Mouse (Mus musculus): ENCODE data around the gene Tmem87a. TPM values are rescaled to one million over a fixed set of nuclear protein-coding genes. Genes with fewer than 3 reads are reported as not detected.
A peak's percentile ranks its signal among the peaks of the same experiment; 100 is the strongest.

The Tmem87a gene
- polyA plus RNA-seq (2012; ENCODE audit: insufficient read depth, insufficient read length, missing spikeins): 35.3 and 37.1 TPM in 2 replicates

DNA sequence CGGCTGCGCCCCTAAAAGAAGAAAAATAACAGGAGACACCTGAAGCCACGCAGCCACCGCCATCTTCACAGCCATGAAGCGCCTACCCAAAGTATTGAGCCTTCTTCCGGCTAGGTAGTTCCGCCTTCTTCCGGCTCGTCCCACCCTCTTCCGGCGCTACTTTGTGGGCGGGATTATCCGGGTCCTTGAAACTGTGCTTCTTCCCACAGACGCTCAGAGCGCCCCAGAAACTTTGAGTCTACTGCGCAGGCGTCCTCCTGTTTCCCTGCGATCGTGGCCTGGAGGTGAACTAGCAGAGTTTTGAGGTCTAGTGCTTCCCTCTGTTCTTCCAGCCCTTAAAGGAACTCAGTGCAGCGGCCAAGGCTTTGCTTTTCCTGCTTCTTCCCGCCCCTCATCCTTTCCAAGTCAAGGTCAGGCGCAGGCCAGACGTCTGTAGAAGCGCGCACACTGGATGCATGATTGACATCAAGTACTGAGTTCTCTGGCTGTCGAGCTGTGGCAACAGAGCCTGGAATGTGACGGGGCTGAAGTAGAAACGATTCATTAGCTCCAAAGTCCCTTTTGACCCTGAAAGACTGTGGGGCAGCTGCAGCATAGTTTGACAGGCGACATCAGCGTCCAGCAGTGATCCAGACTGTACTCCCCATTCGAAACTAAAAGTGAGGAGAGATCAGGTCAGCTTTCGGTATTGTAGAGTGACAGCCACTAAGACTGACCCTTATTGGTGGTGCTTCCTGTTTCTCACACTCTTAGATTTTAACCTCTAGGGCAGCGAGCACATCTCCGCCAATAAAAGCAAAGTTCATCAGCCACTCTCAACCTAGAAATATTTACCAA is at the start of gene Tmem87a:
Tmem87a (minus strand) TSS at position 128 of the 837 bp plus-strand sequence.
- TF ChIP-seq POLR2A (IDR thresholded peaks at IDR 0.05; ENCODE audit: borderline replicate concordance, low read depth, low read length): 0 out of 2 replicates have a peak, but pooled peaks have one; percentile 4
- no peak for TF ChIP-seq CTCF (IDR thresholded peaks at IDR 0.05; ENCODE audit: low read depth, low read length)
- Histone ChIP-seq H3K27ac (ENCODE audit: insufficient read depth, low read depth, low read length) (peak within 1 kb of the TSS; percentile 77), H3K4me1 (ENCODE audit: control insufficient read depth, insufficient read depth, low read length) (peaks cover 4% of the 10 kb centered on the region), H3K4me3 (ENCODE audit: insufficient read depth, low read length) (peak within 1 kb of the TSS; percentile 90)

DNA sequence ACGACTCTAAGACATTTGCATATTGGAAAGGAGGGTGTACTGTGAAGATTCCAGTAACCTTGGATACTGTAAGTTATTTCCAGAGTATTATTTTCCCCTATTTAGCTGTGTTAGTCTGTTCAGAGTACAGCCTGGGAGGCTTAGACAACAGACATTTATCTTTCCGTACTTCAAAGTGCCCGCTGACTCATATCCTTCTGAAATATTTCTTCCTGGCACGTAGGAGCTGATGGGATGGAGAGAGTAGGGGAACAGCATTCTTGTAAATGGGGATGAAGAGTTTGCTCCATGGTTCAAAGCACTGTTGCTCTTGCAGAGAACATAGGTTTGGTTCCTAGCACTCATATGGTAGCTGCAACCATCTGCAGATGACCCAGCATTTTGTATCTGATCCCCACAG is 48.7 kb upstream of the Tmem87a start:
- H3K4me1 ChIP-seq (ENCODE audit: control insufficient read depth, insufficient read depth, low read length): no peaks in the 10 kb centered on the region
- H3K27ac ChIP-seq (ENCODE audit: insufficient read depth, low read depth, low read length): no peak overlapping the region
- no peak overlapping the region for H3K4me3 ChIP-seq (ENCODE audit: insufficient read depth, low read length)
- TF ChIP-seq CTCF (IDR thresholded peaks at IDR 0.05; ENCODE audit: low read depth, low read length) (no peak), POLR2A (IDR thresholded peaks at IDR 0.05; ENCODE audit: borderline replicate concordance, low read depth, low read length) (no peak)

GRCm38 (mm10) chr2:120450724-120451123 is 46.8 kb upstream of the Tmem87a start:
- Histone ChIP-seq H3K27ac (ENCODE audit: insufficient read depth, low read depth, low read length) (no peak overlapping the region), H3K4me1 (ENCODE audit: control insufficient read depth, insufficient read depth, low read length) (peaks cover 5% of the 10 kb centered on the region), H3K4me3 (ENCODE audit: insufficient read depth, low read length) (no peak overlapping the region)
- TF ChIP-seq CTCF (IDR thresholded peaks at IDR 0.05; ENCODE audit: low read depth, low read length): no peak
- TF ChIP-seq POLR2A (IDR thresholded peaks at IDR 0.05; ENCODE audit: borderline replicate concordance, low read depth, low read length): no peak

DNA sequence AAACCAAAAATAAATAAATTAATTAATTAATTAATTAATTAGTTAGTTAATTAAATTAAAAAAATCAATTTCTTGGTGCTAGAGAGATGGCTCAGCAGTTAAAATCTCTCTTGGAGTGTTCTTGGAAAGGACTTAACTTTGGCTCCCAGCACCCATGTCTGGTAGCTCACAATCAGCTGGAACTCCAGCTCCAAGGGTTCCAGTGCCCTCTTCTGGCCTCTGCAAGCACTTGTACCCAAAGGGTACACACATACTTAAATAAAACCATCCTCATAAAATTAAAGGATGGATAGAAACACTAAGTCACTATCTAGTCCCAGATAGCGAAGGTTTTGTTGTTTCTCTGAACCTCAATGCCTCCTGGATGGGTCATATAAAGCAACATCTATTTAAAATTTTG is 43.4 kb upstream of the Tmem87a start:
- TF ChIP-seq POLR2A (IDR thresholded peaks at IDR 0.05; ENCODE audit: borderline replicate concordance, low read depth, low read length) (no peak), CTCF (IDR thresholded peaks at IDR 0.05; ENCODE audit: low read depth, low read length) (no peak)
- H3K4me3 ChIP-seq (ENCODE audit: insufficient read depth, low read length): no peak overlapping the region
- H3K27ac ChIP-seq (ENCODE audit: insufficient read depth, low read depth, low read length): no peak overlapping the region
- peaks cover 5% of the 10 kb centered on the region for H3K4me1 ChIP-seq (ENCODE audit: control insufficient read depth, insufficient read depth, low read length)

DNA sequence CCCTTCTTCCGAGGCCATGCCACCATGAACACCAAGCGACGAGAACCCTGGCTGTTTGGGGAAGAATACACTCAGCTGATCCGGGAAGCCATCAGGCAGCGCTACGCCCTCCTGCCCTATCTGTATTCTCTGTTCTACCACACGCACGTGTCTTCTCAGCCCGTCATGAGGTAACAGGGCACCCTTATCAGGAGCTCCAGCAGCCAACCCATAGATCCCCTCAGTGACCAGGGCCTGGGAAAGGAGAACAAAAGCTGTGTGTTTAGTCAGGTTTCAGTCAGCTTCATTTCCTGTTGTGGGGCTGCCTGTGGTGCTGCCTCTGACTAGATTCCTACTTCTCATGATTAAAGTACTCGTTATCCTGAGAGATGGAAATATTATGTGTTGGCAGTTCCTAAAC is 42.5 kb upstream of the Tmem87a start:
- H3K4me1 ChIP-seq (ENCODE audit: control insufficient read depth, insufficient read depth, low read length): peaks cover 5% of the 10 kb centered on the region
- H3K27ac ChIP-seq (ENCODE audit: insufficient read depth, low read depth, low read length): no peak overlapping the region
- no peak overlapping the region for H3K4me3 ChIP-seq (ENCODE audit: insufficient read depth, low read length)
- TF ChIP-seq CTCF (IDR thresholded peaks at IDR 0.05; ENCODE audit: low read depth, low read length): no peak
- no peak for TF ChIP-seq POLR2A (IDR thresholded peaks at IDR 0.05; ENCODE audit: borderline replicate concordance, low read depth, low read length)

DNA sequence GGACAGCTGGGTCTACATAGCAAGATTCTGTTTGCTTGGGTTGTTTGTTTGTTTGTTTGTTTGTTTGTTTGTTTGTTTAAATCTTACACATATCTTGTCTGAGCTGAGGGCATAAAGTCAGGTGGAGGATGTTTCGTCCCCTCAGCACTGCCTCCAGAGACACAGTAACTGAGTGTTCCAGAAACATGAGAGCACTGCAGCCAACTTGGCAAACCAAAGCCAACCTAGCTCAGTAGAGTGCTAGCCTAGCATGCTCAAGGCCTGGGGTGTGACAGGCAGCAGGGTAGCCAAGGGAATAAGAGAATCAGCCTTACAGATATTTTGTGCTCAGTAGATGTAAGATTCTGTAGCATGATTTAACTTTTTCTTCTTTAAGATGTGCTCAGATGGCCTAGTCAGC is 40.6 kb upstream of the Tmem87a start:
- peaks cover 5% of the 10 kb centered on the region for H3K4me1 ChIP-seq (ENCODE audit: control insufficient read depth, insufficient read depth, low read length)
- H3K4me3 ChIP-seq (ENCODE audit: insufficient read depth, low read length): no peak overlapping the region
- no peak overlapping the region for H3K27ac ChIP-seq (ENCODE audit: insufficient read depth, low read depth, low read length)
- TF ChIP-seq POLR2A (IDR thresholded peaks at IDR 0.05; ENCODE audit: borderline replicate concordance, low read depth, low read length): no peak
- no peak for TF ChIP-seq CTCF (IDR thresholded peaks at IDR 0.05; ENCODE audit: low read depth, low read length)

- TF ChIP-seq POLR2A (IDR thresholded peaks at IDR 0.05; ENCODE audit: borderline replicate concordance, low read depth, low read length) (no peak), CTCF (IDR thresholded peaks at IDR 0.05; ENCODE audit: low read depth, low read length) (no peak)
- Histone ChIP-seq H3K4me3 (ENCODE audit: insufficient read depth, low read length) (no peak overlapping the region), H3K27ac (ENCODE audit: insufficient read depth, low read depth, low read length) (peak overlapping the region; percentile 80), H3K4me1 (ENCODE audit: control insufficient read depth, insufficient read depth, low read length) (peaks cover 14% of the 10 kb centered on the region)
Measured at GRCm38 (mm10) chr2:120424386-120424785, 20.5 kb upstream of the Tmem87a start.

- Histone ChIP-seq H3K27ac (ENCODE audit: insufficient read depth, low read depth, low read length) (no peak overlapping the region), H3K4me3 (ENCODE audit: insufficient read depth, low read length) (no peak overlapping the region), H3K4me1 (ENCODE audit: control insufficient read depth, insufficient read depth, low read length) (no peaks in the 10 kb centered on the region)
- no peak for TF ChIP-seq POLR2A (IDR thresholded peaks at IDR 0.05; ENCODE audit: borderline replicate concordance, low read depth, low read length)
- TF ChIP-seq CTCF (IDR thresholded peaks at IDR 0.05; ENCODE audit: low read depth, low read length): no peak
Measured at GRCm38 (mm10) chr2:120414738-120415414, 11.0 kb upstream of the Tmem87a start.

DNA sequence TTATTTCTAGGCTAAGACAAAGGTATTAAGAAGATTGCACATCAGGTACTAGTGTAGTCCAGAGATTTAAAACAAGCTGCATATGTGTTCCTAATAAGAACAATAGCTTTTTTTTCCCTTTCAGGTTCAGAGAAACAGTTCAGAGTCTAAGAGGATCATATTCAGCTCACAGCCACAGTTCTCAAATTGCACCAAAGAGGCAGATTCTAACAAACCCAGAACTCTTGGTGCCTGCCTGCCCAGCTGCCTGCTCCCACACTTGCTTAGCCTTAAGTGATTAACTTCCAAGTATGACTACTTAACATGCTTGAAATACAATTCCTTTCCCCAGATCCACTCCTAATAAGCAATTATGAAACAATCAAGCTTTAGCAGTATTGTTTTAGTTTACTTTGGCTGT is 10.2 kb upstream of the Tmem87a start:
- no peak overlapping the region for H3K4me3 ChIP-seq (ENCODE audit: insufficient read depth, low read length)
- H3K4me1 ChIP-seq (ENCODE audit: control insufficient read depth, insufficient read depth, low read length): no peaks in the 10 kb centered on the region
- no peak overlapping the region for H3K27ac ChIP-seq (ENCODE audit: insufficient read depth, low read depth, low read length)
- TF ChIP-seq POLR2A (IDR thresholded peaks at IDR 0.05; ENCODE audit: borderline replicate concordance, low read depth, low read length) (no peak), CTCF (IDR thresholded peaks at IDR 0.05; ENCODE audit: low read depth, low read length) (no peak)

- H3K27ac ChIP-seq (ENCODE audit: insufficient read depth, low read depth, low read length): no peak overlapping the region
- TF ChIP-seq CTCF (IDR thresholded peaks at IDR 0.05; ENCODE audit: low read depth, low read length): no peak
- no peak for TF ChIP-seq POLR2A (IDR thresholded peaks at IDR 0.05; ENCODE audit: borderline replicate concordance, low read depth, low read length)
- H3K4me3 ChIP-seq (ENCODE audit: insufficient read depth, low read length): no peak overlapping the region
- no peaks in the 10 kb centered on the region for H3K4me1 ChIP-seq (ENCODE audit: control insufficient read depth, insufficient read depth, low read length)
Measured at GRCm38 (mm10) chr2:120411096-120411628, 7.2 kb upstream of the Tmem87a start.
